Mouse (Mus musculus) cerebellum, postnatal 10 days (tissue): Measurements from ENCODE around the gene Pkd1.

Source experiments
- DNase-seq, 2 experiments: peaks; one replicate each; pipeline ENCODE4 v3.0.0; 2021; ENCODE audit warnings: mixed read lengths in 2 of 2

The Pkd1 gene

GRCm38 (mm10) chr17:24549618-24550415 lies at the start of gene Pkd1:
TSS of gene Pkd1 (plus strand) at chr17:24549834.
- DNase-seq, result peak; percentile 97 to 98

- no peak for DNase-seq
These were observed 47.4 kb upstream of the Pkd1 start for GRCm38 (mm10) chr17:24502208-24502607.

- DNase-seq, result no peak
These were observed 45.5 kb upstream of the Pkd1 start for GRCm38 (mm10) chr17:24504085-24504484.

GRCm38 (mm10) chr17:24505286-24505955 lies 44.2 kb upstream of the Pkd1 start:
- DNase-seq, result peak; percentile 64 to 66

GRCm38 (mm10) chr17:24506332-24507070 lies 43.1 kb upstream of the Pkd1 start:
- DNase-seq, result peak in 1 of 2 experiments; percentile 75

GRCm38 (mm10) chr17:24507129-24507664 lies 42.4 kb upstream of the Pkd1 start:
- peak; percentile 49 to 70 for DNase-seq

- DNase-seq, result peak; percentile 58 to 61
These were observed 41.7 kb upstream of the Pkd1 start for GRCm38 (mm10) chr17:24507806-24508460.

- peak; percentile 83 to 85 for DNase-seq
These were observed 36.0 kb upstream of the Pkd1 start for GRCm38 (mm10) chr17:24513609-24514008.

GRCm38 (mm10) chr17:24514270-24515257 lies 35.1 kb upstream of the Pkd1 start:
- no peak for DNase-seq

- no peak for DNase-seq
These were observed 29.2 kb upstream of the Pkd1 start for GRCm38 (mm10) chr17:24520450-24520849.

GRCm38 (mm10) chr17:24524734-24525133 lies 24.9 kb upstream of the Pkd1 start:
- no peak for DNase-seq

GRCm38 (mm10) chr17:24527315-24527714 lies 22.3 kb upstream of the Pkd1 start:
- DNase-seq, result no peak

- peak; percentile 92 to 94 for DNase-seq
These were observed 21.7 kb upstream of the Pkd1 start, which contains the start of gene Traf7 for GRCm38 (mm10) chr17:24527723-24528559. TSS of gene Traf7 (minus strand) at chr17:24527938.

GRCm38 (mm10) chr17:24528560-24528918 lies 21.1 kb upstream of the Pkd1 start:
- DNase-seq, result no peak

- DNase-seq, result peak; percentile 87 to 88
These were observed 20.6 kb upstream of the Pkd1 start for GRCm38 (mm10) chr17:24529007-24529451.

- no peak for DNase-seq
These were observed 19.8 kb upstream of the Pkd1 start for GRCm38 (mm10) chr17:24529883-24530282.

GRCm38 (mm10) chr17:24530361-24531050 lies 19.1 kb upstream of the Pkd1 start:
- DNase-seq, result no peak

GRCm38 (mm10) chr17:24531064-24531463 lies 18.6 kb upstream of the Pkd1 start:
- DNase-seq, result no peak

GRCm38 (mm10) chr17:24532045-24532444 lies 17.6 kb upstream of the Pkd1 start:
- no peak for DNase-seq
